ENCODE assay signal across 10 mouse cellular contexts in genomic region chr1:37638560-37638959, GRCm38 (mm10).
DNase-seq lines count a peak whose midpoint lies in the region; ATAC-seq and TF ChIP-seq lines count a peak whose summit lies in the region.
"Had no signal": no experiment of that assay in that cellular context is flagged by ENCODE, and none has a peak within 500 bp of the region (broad histone marks: within the 10 kb centered on the region; RNA-seq: fewer than 3 reads in every experiment).

No protein-coding gene starts in this region.

- no peak overlapping the region; the same call in 1 of the 2 replicates for H3K4me2 ChIP-seq in heart, embryonic 11.5 days
- peak overlapping the region; percentile 37; the same call in 1 of the 2 replicates for H3K4me2 ChIP-seq in hindbrain, embryonic 14.5 days (replicated peaks)
- no peak overlapping the region for H3K4me2 ChIP-seq in hindbrain, embryonic 12.5 days (replicated peaks)
- peak overlapping the region; percentile 47; the same call in 1 of the 2 replicates for H3K4me2 ChIP-seq in limb, embryonic 13.5 days (replicated peaks)
- H3K4me2 ChIP-seq in limb, embryonic 14.5 days (replicated peaks; ENCODE audit: low read depth, low read length, severe bottlenecking) = 0 out of 2 replicates have a peak overlapping the region, but pooled peaks have one; percentile 24

- no peak overlapping the region for H3K27ac ChIP-seq in heart, embryonic 11.5 days (ENCODE audit: low read depth, low read length)
- H3K27ac ChIP-seq in hindbrain, embryonic 14.5 days = no peak overlapping the region
- H3K27ac ChIP-seq in hindbrain, embryonic 12.5 days = no peak overlapping the region
- H3K27ac ChIP-seq in limb, embryonic 13.5 days = no peak overlapping the region
- H3K27ac ChIP-seq in limb, embryonic 10.5 days = no peak overlapping the region
- H3K27ac ChIP-seq in limb, embryonic 14.5 days (replicated peaks; ENCODE audit: low read depth, low read length) = no peak overlapping the region
- H3K27ac ChIP-seq: embryonic facial prominence, embryonic 10.5 days had no signal

- no peak for TF ChIP-seq POLR2A in limb, embryonic 14.5 days (IDR thresholded peaks at IDR 0.05; ENCODE audit: borderline replicate concordance, extremely low read depth, insufficient read depth, insufficient read length)

- H3K9me3 ChIP-seq in heart, embryonic 11.5 days (replicated peaks; ENCODE audit: control insufficient read depth, low read length) = no peaks in the 10 kb centered on the region
- no peaks in the 10 kb centered on the region for H3K9me3 ChIP-seq in hindbrain, embryonic 14.5 days (ENCODE audit: control insufficient read depth, low read length)
- no peaks in the 10 kb centered on the region for H3K9me3 ChIP-seq in hindbrain, embryonic 12.5 days (replicated peaks)
- H3K9me3 ChIP-seq in limb, embryonic 13.5 days = no peaks in the 10 kb centered on the region
- H3K9me3 ChIP-seq in limb, embryonic 10.5 days (replicated peaks) = no peaks in the 10 kb centered on the region
- no peaks in the 10 kb centered on the region for H3K9me3 ChIP-seq in limb, embryonic 14.5 days (ENCODE audit: control insufficient read depth, low read length)
- H3K9me3 ChIP-seq: embryonic facial prominence, embryonic 10.5 days had no signal

- H3K4me1 ChIP-seq in heart, embryonic 11.5 days (ENCODE audit: control insufficient read depth, insufficient read depth, low read length) = no peaks in the 10 kb centered on the region
- H3K4me1 ChIP-seq in hindbrain, embryonic 14.5 days (replicated peaks; ENCODE audit: control insufficient read depth, insufficient read depth, low read length) = no peaks in the 10 kb centered on the region
- no peaks in the 10 kb centered on the region; the same call in 1 of the 2 replicates for H3K4me1 ChIP-seq in hindbrain, embryonic 12.5 days
- H3K4me1 ChIP-seq in limb, embryonic 13.5 days = peaks cover 6% of the 10 kb centered on the region; the same call in 1 of the 2 replicates
- H3K4me1 ChIP-seq in limb, embryonic 10.5 days = no peaks in the 10 kb centered on the region; the same call in 1 of the 2 replicates
- H3K4me1 ChIP-seq in limb, embryonic 14.5 days (ENCODE audit: control insufficient read depth, insufficient read depth, low read length) = peaks cover 5% of the 10 kb centered on the region; the same call in 1 of the 2 replicates
- H3K4me1 ChIP-seq: embryonic facial prominence, embryonic 10.5 days had no signal

- H3K9ac ChIP-seq in heart, embryonic 11.5 days (ENCODE audit: low read depth, low read length) = no peak overlapping the region
- no peak overlapping the region; the same call in 1 of the 2 replicates for H3K9ac ChIP-seq in hindbrain, embryonic 14.5 days
- H3K9ac ChIP-seq in hindbrain, embryonic 12.5 days = no peak overlapping the region
- no peak overlapping the region for H3K9ac ChIP-seq in limb, embryonic 13.5 days
- no peak overlapping the region for H3K9ac ChIP-seq in limb, embryonic 14.5 days (ENCODE audit: low read depth, low read length, severe bottlenecking)

- H3K4me3 ChIP-seq in heart, embryonic 11.5 days (ENCODE audit: low read depth, low read length) = no peak overlapping the region
- H3K4me3 ChIP-seq in hindbrain, embryonic 14.5 days (replicated peaks; ENCODE audit: low read length) = no peak overlapping the region
- no peak overlapping the region for H3K4me3 ChIP-seq in hindbrain, embryonic 12.5 days
- no peak overlapping the region for H3K4me3 ChIP-seq in limb, embryonic 13.5 days
- H3K4me3 ChIP-seq in limb, embryonic 10.5 days = no peak overlapping the region
- no peak overlapping the region for H3K4me3 ChIP-seq in limb, embryonic 14.5 days (replicated peaks; ENCODE audit: low read length)
- H3K4me3 ChIP-seq: embryonic facial prominence, embryonic 10.5 days had no signal

- ATAC-seq in heart, embryonic 11.5 days (replicated peaks; ENCODE audit: insufficient number of reproducible peaks, low FRiP score, low TSS enrichment) = no peak
- no peak for ATAC-seq in hindbrain, embryonic 14.5 days (ENCODE audit: low FRiP score)
- no peak for ATAC-seq in hindbrain, embryonic 12.5 days (ENCODE audit: low FRiP score)
- ATAC-seq in limb, embryonic 13.5 days (ENCODE audit: low FRiP score, low read depth) = no peak
- ATAC-seq in limb, embryonic 14.5 days (ENCODE audit: low FRiP score, low read depth) = no peak
- ATAC-seq: activated CD4-positive, CD25-positive, alpha-beta regulatory T cell, adult 4 months had no signal

- H3K36me3 ChIP-seq in heart, embryonic 11.5 days (ENCODE audit: control insufficient read depth, insufficient read depth, low read length) = no peaks in the 10 kb centered on the region
- H3K36me3 ChIP-seq in hindbrain, embryonic 14.5 days (replicated peaks; ENCODE audit: control insufficient read depth, insufficient read depth) = no peaks in the 10 kb centered on the region
- no peaks in the 10 kb centered on the region for H3K36me3 ChIP-seq in hindbrain, embryonic 12.5 days
- no peaks in the 10 kb centered on the region for H3K36me3 ChIP-seq in limb, embryonic 13.5 days
- no peaks in the 10 kb centered on the region for H3K36me3 ChIP-seq in limb, embryonic 10.5 days
- H3K36me3 ChIP-seq in limb, embryonic 14.5 days (ENCODE audit: control insufficient read depth, insufficient read depth, low read length) = no peaks in the 10 kb centered on the region
- H3K36me3 ChIP-seq: embryonic facial prominence, embryonic 10.5 days had no signal

- no peaks in the 10 kb centered on the region for H3K27me3 ChIP-seq in heart, embryonic 11.5 days (ENCODE audit: control insufficient read depth, insufficient read depth, low read length)
- no peaks in the 10 kb centered on the region for H3K27me3 ChIP-seq in hindbrain, embryonic 14.5 days (ENCODE audit: control insufficient read depth, insufficient read depth, low read length)
- no peaks in the 10 kb centered on the region; the same call in 1 of the 2 replicates for H3K27me3 ChIP-seq in hindbrain, embryonic 12.5 days
- H3K27me3 ChIP-seq in limb, embryonic 13.5 days = no peaks in the 10 kb centered on the region
- H3K27me3 ChIP-seq in limb, embryonic 10.5 days (ENCODE audit: low read depth, poor library complexity, severe bottlenecking) = no peaks in the 10 kb centered on the region
- H3K27me3 ChIP-seq in limb, embryonic 14.5 days (ENCODE audit: control insufficient read depth, insufficient read depth, low read length) = no peaks in the 10 kb centered on the region

- WGBS in heart, embryonic 11.5 days (ENCODE audit: insufficient replicate concordance) = 80% methylated on average over 9 of the region's 9 CpGs
- 84% methylated on average over 9 of the region's 9 CpGs for WGBS in hindbrain, embryonic 14.5 days
- 86% methylated on average over 9 of the region's 9 CpGs for WGBS in hindbrain, embryonic 12.5 days
- 87% methylated on average over 9 of the region's 9 CpGs for WGBS in limb, embryonic 13.5 days
- 85% methylated on average over 9 of the region's 9 CpGs for WGBS in limb, embryonic 10.5 days
- WGBS in limb, embryonic 14.5 days = 83% methylated on average over 9 of the region's 9 CpGs

- DNase-seq in heart, adult 11 months = peak; percentile 89
- no peak for DNase-seq in hindbrain, embryonic 14.5 days (ENCODE audit: low spot score)
- DNase-seq in limb, embryonic 10.5 days (ENCODE audit: low spot score) = no peak
- DNase-seq in limb, embryonic 14.5 days (ENCODE audit: low spot score) = no peak
- no peak for DNase-seq in right cerebral cortex, postnatal 36 days (ENCODE audit: low spot score in 2 of 2)

Comparison
In these comparisons a context has a peak if more than half of its experiments do, and no peak if none do; other contexts are left out.
1. H3K4me2 ChIP-seq: peak in hindbrain, embryonic 14.5 days (single experiment), limb, embryonic 13.5 days (single experiment) and limb, embryonic 14.5 days (single experiment); none in heart, embryonic 11.5 days (single experiment) and hindbrain, embryonic 12.5 days (single experiment).